Mouse (Mus musculus): ENCODE measurements around the gene Pced1a.

DNA sequence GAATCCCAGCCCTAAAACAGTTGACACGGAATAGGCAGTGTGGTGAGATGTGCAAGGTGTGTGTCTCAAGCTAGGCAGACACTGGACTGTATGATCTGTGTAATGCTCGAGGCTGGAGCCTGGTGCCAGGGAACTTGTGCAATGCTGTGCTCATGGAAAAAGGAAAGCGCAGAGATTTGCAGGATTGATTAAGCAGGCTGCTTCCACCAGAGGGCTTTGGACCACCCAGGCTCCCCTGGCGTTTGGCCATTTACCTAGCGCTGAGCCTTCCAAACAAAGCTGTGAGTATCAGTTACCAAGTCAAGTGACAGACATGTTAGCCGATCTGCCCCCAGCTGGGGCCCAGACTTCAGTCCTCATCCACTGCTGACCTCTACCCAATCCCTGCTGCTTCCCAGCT lies 16.3 kb downstream of the Pced1a start:
- TF ChIP-seq CTCF (IDR thresholded peaks at IDR 0.05; ENCODE audit: low read depth): no peak
- no peak for TF ChIP-seq EP300 (IDR thresholded peaks at IDR 0.05; ENCODE audit: low read depth)
